Mouse (Mus musculus) ES-Bruce4 (cell line): Measurements from ENCODE around the gene H3f3a.
"Not testable (repeated sequence)": the region's sequence is repeated elsewhere in the genome, so short reads cannot be mapped to it uniquely, and the experiment has no call there.

Experiments used
- CTCF ChIP-seq: IDR thresholded peaks from one replicate; pipeline ENCODE4 v1.8.1; 2011; ENCODE audit warnings: low read depth, low read length
- EP300 ChIP-seq: IDR thresholded peaks from 2 replicates; pipeline ENCODE4 v1.6.1; 2011; ENCODE audit warnings: low read depth, low read length; ENCODE audit not compliant: insufficient read depth
- POLR2A ChIP-seq: IDR thresholded peaks from one replicate; pipeline ENCODE4 v1.8.1; 2011; ENCODE audit warnings: low read length; ENCODE audit not compliant: insufficient read depth

DNA sequence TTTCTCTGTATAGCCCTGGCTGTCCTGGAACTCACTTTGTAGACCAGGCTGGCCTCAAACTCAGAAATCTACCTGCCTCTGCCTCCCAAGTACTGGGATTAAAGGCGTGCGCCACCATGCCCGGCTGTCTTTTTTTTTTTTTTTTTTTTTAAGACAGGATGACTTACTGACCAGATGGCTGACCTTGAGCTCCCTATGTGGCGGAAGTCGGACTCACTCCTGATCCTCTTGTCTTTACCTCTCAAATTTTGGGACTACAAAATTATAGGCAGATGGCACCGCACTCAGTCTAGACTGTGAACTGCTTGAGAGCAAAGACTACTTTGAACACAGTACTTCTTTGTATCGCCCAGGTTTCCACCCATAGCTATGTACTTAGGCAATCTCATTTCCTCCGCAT lies 22.7 kb upstream of the H3f3a start:
- not testable (repeated sequence) for TF ChIP-seq POLR2A, EP300, CTCF
